Mouse (Mus musculus) testis, adult 2 months (tissue): Measurements from ENCODE around the gene Svs1.

Experiments
- CTCF ChIP-seq: fragments of 200-500 bp; IDR thresholded peaks from 2 replicates; pipeline ENCODE4 v1.5.1; 2012; ENCODE audit warnings: low read depth, mild to moderate bottlenecking, inconsistent platforms, low read length, moderate library complexity; ENCODE audit not compliant: control insufficient read depth, insufficient read depth, insufficient replicate concordance
- POLR2A ChIP-seq: fragments of 200-500 bp; IDR thresholded peaks from 2 replicates; pipeline ENCODE4 v1.6.1; 2012; ENCODE audit warnings: low read depth, mild to moderate bottlenecking, inconsistent platforms, low read length, moderate library complexity; ENCODE audit not compliant: control insufficient read depth

DNA sequence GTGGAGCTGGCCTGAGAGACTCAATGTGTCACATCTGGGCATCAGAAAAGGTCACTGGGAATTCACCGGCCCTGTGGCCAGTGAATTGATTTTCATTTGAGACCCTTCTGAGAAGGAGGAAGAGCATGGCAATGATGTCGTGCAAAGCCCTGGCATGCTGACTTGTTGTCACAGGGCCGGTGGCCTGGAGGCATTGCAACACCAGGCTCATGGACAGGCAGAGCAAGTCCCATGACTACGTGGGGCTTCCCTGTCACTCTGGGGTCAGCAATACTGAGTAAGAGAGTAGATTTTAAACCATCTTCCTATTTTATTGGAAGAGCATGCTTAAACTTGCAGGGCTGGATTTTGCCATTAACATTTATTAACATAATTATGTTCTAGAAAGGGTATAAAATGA, 26.4 kb downstream of the Svs1 start:
- TF ChIP-seq POLR2A (no peak), CTCF (no peak)
